Mouse (Mus musculus): ENCODE data around the gene Flt3l. TPM values are rescaled to one million over a fixed set of nuclear protein-coding genes. Genes with fewer than 3 reads are reported as not detected.

Gene Flt3l
- polyA plus RNA-seq, 1 experiment from 2014 or later: 2.2 TPM

DNA sequence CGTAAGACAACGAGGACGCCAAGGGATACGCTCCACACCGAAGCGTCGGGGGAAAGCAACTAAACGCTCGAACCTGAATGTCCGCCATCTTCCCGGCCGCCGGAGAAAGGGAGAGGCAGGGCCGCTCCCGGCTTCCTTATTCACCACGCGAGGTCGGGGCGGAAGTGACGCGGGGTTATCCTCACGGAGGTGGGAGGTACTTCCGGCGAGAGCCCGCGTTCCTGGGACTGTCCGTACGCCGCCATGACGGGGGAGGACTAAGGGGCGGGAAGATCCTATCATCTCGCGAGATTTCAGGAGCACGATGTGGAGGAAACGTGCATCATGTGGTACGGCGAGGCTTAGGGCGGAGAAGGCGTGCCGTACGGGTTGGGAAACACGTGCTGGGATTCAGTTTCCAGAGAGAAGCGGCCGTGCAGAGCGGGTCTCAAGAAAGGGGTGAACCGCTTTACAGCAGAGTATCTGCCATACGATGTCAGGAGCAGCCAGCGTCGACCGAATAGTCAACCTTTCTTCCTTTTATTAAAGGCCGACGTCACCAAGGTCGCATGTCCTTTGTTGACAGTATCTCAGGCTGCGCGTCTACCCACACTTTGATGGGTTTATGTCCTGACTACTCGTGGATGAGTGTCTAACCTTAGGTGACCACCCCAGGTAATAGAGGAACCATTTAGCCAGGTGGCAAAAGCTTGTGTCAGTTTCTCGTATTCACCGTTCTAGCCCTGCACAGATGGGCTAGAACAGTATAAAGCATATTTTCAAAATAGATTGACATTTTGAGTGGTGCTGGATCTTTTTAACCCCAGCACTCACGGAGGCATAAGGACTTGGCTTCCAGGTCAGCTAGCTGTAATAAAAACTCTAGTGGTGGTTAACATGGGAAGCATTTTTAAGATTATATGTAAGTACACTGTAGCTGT, 11.7 kb downstream of the Flt3l start, which contains the start of gene Rps11:
Gene Rps11 (minus strand): TSS at position 216 of the 920 bp plus-strand sequence.
- Histone ChIP-seq H3K36me3 (ENCODE audit: control insufficient read depth, insufficient read depth, low read length) (peaks cover 29% of the 10 kb centered on the region), H3K4me2 (replicated peaks; ENCODE audit: low read depth) (peak within 1 kb of the TSS; percentile 81), H3K9me3 (ENCODE audit: control insufficient read depth, low read length) (no peaks in the 10 kb centered on the region), H3K4me3 (ENCODE audit: low read depth, low read length) (peak within 1 kb of the TSS; percentile 94), H3K4me1 (replicated peaks; ENCODE audit: control insufficient read depth, insufficient read depth) (0 out of 2 replicates have a peak, but pooled peaks cover 5% of the 10 kb centered on the region), H3K27me3 (ENCODE audit: control insufficient read depth, insufficient read depth, low read length) (no peaks in the 10 kb centered on the region), H3K9ac (ENCODE audit: low read length) (peak within 1 kb of the TSS; percentile 94), H3K27ac (replicated peaks) (peak within 1 kb of the TSS; percentile 93)
- TF ChIP-seq CTCF (IDR thresholded peaks at IDR 0.05; ENCODE audit: low read depth) (no peak), EP300 (optimal IDR thresholded peaks at IDR 0.05) (peak; percentile 90)
- under 1% methylated on average over 59 of the region's 59 CpGs for WGBS
- DNase-seq (ENCODE audit: low spot score) (peak; percentile 99), ATAC-seq (ENCODE audit: low FRiP score, low TSS enrichment) (peak; percentile 88)

DNA sequence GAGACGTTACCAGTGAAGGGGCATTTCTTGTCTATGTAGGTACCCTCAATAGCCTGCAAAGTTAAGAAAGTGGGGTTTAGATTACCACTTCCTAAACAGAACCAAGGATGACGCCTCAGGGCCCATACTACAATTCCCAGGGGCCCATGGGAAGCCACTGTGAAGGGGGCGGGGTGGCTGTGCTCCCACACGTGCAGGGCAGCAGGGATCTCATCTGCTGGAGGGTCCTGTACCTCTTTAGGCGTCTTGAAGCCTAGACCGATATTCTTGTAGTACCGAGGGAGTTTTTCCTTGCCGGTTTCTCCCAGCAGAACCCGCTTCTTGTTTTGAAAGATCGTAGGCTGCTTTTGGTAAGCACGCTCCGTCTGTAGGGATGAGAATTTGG, 13.1 kb downstream of the Flt3l start:
- Histone ChIP-seq H3K9ac (ENCODE audit: low read length) (peak overlapping the region; percentile 94), H3K36me3 (ENCODE audit: control insufficient read depth, insufficient read depth, low read length) (peaks cover 29% of the 10 kb centered on the region)
- no peak for ATAC-seq (ENCODE audit: low FRiP score, low TSS enrichment)

DNA sequence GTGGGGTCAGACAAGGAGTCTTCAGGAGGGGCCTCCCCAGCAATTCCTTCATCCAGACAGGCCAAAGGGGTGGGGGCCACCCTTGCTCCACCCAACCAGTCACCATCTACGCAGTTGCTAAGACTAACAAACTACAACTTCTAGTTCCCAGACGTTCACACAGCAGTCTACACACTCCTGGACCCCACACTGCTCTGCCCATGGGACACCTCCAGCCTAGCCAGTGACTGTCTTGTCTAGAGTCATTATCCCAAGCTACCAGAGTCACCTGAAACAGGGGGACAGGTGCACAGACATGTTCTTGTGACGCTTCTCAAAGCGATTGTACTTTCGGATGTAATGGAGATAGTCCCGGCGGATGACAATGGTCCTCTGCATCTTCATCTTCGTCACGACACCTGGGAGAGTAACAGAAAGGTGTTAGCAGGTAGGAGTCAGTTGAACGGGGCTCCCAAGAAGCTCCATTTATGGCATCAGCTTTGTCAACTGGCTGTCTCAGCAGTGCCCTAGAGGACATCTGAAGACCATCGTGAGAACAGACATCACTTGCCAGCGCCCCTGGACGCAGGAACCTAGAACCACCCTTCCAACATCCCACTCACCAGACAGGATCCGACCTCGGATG, 13.6 kb downstream of the Flt3l start:
- H3K4me3 ChIP-seq (ENCODE audit: low read depth, low read length): peak overlapping the region; percentile 94
- H3K27ac ChIP-seq (replicated peaks): no peak overlapping the region
- DNase-seq (ENCODE audit: low spot score) (no peak), ATAC-seq (ENCODE audit: low FRiP score, low TSS enrichment) (no peak)
- TF ChIP-seq EP300 (optimal IDR thresholded peaks at IDR 0.05) (no peak), CTCF (IDR thresholded peaks at IDR 0.05; ENCODE audit: low read depth) (no peak)
- H3K4me1 ChIP-seq (replicated peaks; ENCODE audit: control insufficient read depth, insufficient read depth): 0 out of 2 replicates have a peak, but pooled peaks cover 5% of the 10 kb centered on the region
- WGBS: 74% methylated on average over 15 of the region's 15 CpGs
- peak overlapping the region; percentile 81 for H3K4me2 ChIP-seq (replicated peaks; ENCODE audit: low read depth)
- peak overlapping the region; percentile 94; the same call in 1 of the 2 replicates for H3K9ac ChIP-seq (ENCODE audit: low read length)
- no peaks in the 10 kb centered on the region for H3K27me3 ChIP-seq (ENCODE audit: control insufficient read depth, insufficient read depth, low read length)
- H3K9me3 ChIP-seq (ENCODE audit: control insufficient read depth, low read length): no peaks in the 10 kb centered on the region
- peaks cover 29% of the 10 kb centered on the region for H3K36me3 ChIP-seq (ENCODE audit: control insufficient read depth, insufficient read depth, low read length)

More for the DNA sequence above, 13.1 kb downstream of the Flt3l start:
- WGBS: 14% methylated on average over 12 of the region's 12 CpGs
- Histone ChIP-seq H3K4me1 (replicated peaks; ENCODE audit: control insufficient read depth, insufficient read depth) (0 out of 2 replicates have a peak, but pooled peaks cover 5% of the 10 kb centered on the region), H3K27ac (replicated peaks) (peak overlapping the region; percentile 93; the same call in 1 of the 2 replicates), H3K4me2 (replicated peaks; ENCODE audit: low read depth) (peak overlapping the region; percentile 81), H3K27me3 (ENCODE audit: control insufficient read depth, insufficient read depth, low read length) (no peaks in the 10 kb centered on the region), H3K4me3 (ENCODE audit: low read depth, low read length) (peak overlapping the region; percentile 94), H3K9me3 (ENCODE audit: control insufficient read depth, low read length) (no peaks in the 10 kb centered on the region)
- no peak for TF ChIP-seq EP300 (optimal IDR thresholded peaks at IDR 0.05)
- TF ChIP-seq CTCF (IDR thresholded peaks at IDR 0.05; ENCODE audit: low read depth): no peak
- peak; percentile 68 for DNase-seq (ENCODE audit: low spot score)

DNA sequence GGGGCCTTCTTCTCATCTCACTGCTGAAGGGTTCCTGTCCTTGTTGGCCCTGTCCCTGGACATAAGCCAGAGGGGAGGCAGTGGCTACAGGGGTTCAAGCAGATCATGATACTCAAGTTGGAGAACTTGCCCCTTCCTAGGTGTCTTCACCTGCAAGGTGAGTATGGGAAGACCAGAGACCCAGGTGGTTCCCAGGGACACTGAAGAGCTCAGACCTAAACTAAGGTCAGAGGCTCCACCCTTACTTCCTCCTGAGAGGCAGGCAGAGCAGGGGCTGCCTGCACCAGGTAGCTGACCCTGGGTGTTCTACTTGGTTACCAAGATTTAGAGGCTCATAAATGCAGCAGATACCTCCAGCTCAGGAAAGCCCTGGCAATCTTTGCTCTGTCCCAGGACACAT, 14.3 kb downstream of the Flt3l start:
- H3K4me2 ChIP-seq (replicated peaks; ENCODE audit: low read depth): no peak overlapping the region

DNA sequence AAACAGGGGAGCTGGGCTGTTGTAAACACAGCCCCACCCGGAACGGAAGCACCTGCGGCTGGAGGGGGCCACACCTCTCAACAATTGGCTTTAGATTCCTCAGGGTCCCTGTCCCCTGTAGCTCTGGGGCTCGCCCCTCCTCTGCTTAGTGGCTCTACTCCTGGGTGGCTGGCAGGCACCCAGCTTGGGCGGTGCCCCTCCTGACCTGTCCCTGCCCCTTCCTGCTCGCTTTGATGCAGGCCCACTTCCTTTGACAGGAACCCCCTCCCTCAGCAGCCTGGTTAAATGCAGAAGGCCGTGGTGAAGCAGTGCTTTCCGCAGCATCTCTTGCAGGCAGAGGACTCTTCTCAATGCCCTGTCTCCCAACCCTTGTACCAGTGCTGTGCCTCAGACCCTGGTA, 14.8 kb downstream of the Flt3l start:
- no peak for DNase-seq (ENCODE audit: low spot score)
- Histone ChIP-seq H3K4me1 (replicated peaks; ENCODE audit: control insufficient read depth, insufficient read depth) (0 out of 2 replicates have a peak, but pooled peaks cover 3% of the 10 kb centered on the region), H3K27me3 (ENCODE audit: control insufficient read depth, insufficient read depth, low read length) (no peaks in the 10 kb centered on the region), H3K36me3 (ENCODE audit: control insufficient read depth, insufficient read depth, low read length) (peaks cover 22% of the 10 kb centered on the region), H3K9me3 (ENCODE audit: control insufficient read depth, low read length) (no peaks in the 10 kb centered on the region), H3K27ac (replicated peaks) (peak overlapping the region; percentile 56), H3K4me3 (ENCODE audit: low read depth, low read length) (no peak overlapping the region), H3K9ac (ENCODE audit: low read length) (no peak overlapping the region; the same call in 1 of the 2 replicates), H3K4me2 (replicated peaks; ENCODE audit: low read depth) (no peak overlapping the region)
- ATAC-seq (ENCODE audit: low FRiP score, low TSS enrichment): no peak
- TF ChIP-seq EP300 (optimal IDR thresholded peaks at IDR 0.05): no peak
- TF ChIP-seq CTCF (IDR thresholded peaks at IDR 0.05; ENCODE audit: low read depth): no peak
- WGBS: 45% methylated on average over 8 of the region's 8 CpGs

More for the DNA sequence above, 14.3 kb downstream of the Flt3l start:
- Histone ChIP-seq H3K36me3 (ENCODE audit: control insufficient read depth, insufficient read depth, low read length) (peaks cover 27% of the 10 kb centered on the region), H3K9me3 (ENCODE audit: control insufficient read depth, low read length) (no peaks in the 10 kb centered on the region), H3K4me1 (replicated peaks; ENCODE audit: control insufficient read depth, insufficient read depth) (0 out of 2 replicates have a peak, but pooled peaks cover 3% of the 10 kb centered on the region), H3K27ac (replicated peaks) (peak overlapping the region; percentile 56; the same call in 1 of the 2 replicates), H3K4me3 (ENCODE audit: low read depth, low read length) (no peak overlapping the region), H3K9ac (ENCODE audit: low read length) (no peak overlapping the region; the same call in 1 of the 2 replicates), H3K27me3 (ENCODE audit: control insufficient read depth, insufficient read depth, low read length) (no peaks in the 10 kb centered on the region)
- DNase-seq (ENCODE audit: low spot score): no peak
- TF ChIP-seq EP300 (optimal IDR thresholded peaks at IDR 0.05) (no peak), CTCF (IDR thresholded peaks at IDR 0.05; ENCODE audit: low read depth) (no peak)
- no peak for ATAC-seq (ENCODE audit: low FRiP score, low TSS enrichment)

Data from stomach, postnatal 0 days (tissue).